Mouse (Mus musculus) testis, adult 2 months (tissue): Measurements from ENCODE around the gene Mcm3. TPM values are rescaled to one million over a fixed set of nuclear protein-coding genes. Genes with fewer than 3 reads are reported as not detected.
A peak's percentile ranks its signal among the peaks of the same experiment; 100 is the strongest.

Experiments used
- H3K27ac ChIP-seq: fragments of 200-500 bp; 2 replicates; pipeline ENCODE4 v1.5.1; 2012; ENCODE audit warnings: low read depth, low read length; ENCODE audit not compliant: control insufficient read depth, insufficient read depth
- H3K27me3 ChIP-seq: fragments of 200-500 bp; 2 replicates; pipeline ENCODE4 v1.6.1; 2012; ENCODE audit warnings: mild to moderate bottlenecking, low read length, moderate library complexity; ENCODE audit not compliant: control insufficient read depth, insufficient read depth
- H3K36me3 ChIP-seq: fragments of 200-500 bp; 2 replicates; pipeline ENCODE4 v1.6.1; 2012; ENCODE audit warnings: mild to moderate bottlenecking, low read length; ENCODE audit not compliant: control insufficient read depth, insufficient read depth
- H3K4me1 ChIP-seq: fragments of 200-500 bp; 2 replicates; pipeline ENCODE4 v1.6.1; 2012; ENCODE audit warnings: low read length; ENCODE audit not compliant: control insufficient read depth, insufficient read depth
- H3K4me3 ChIP-seq: fragments of 200-500 bp; 2 replicates; pipeline ENCODE4 v1.5.1; 2012; ENCODE audit warnings: low read depth, mild to moderate bottlenecking, low read length, moderate library complexity, mixed read lengths; ENCODE audit not compliant: control insufficient read depth
- CTCF ChIP-seq: fragments of 200-500 bp; IDR thresholded peaks from 2 replicates; pipeline ENCODE4 v1.5.1; 2012; ENCODE audit warnings: low read depth, mild to moderate bottlenecking, inconsistent platforms, low read length, moderate library complexity; ENCODE audit not compliant: control insufficient read depth, insufficient read depth, insufficient replicate concordance
- POLR2A ChIP-seq: fragments of 200-500 bp; IDR thresholded peaks from 2 replicates; pipeline ENCODE4 v1.6.1; 2012; ENCODE audit warnings: low read depth, mild to moderate bottlenecking, inconsistent platforms, low read length, moderate library complexity; ENCODE audit not compliant: control insufficient read depth
- polyA plus RNA-seq: library from polyadenylated mRNA; depleted of rRNA; stranded (reverse); fragments of >200 nt; gene quantifications from 2 replicates; pipeline ENCODE4 v1.2.3, GENCODE M21; 2012; rRNA removed

Mcm3 gene
- 8.4 and 11.1 TPM in 2 replicates for polyA plus RNA-seq

DNA sequence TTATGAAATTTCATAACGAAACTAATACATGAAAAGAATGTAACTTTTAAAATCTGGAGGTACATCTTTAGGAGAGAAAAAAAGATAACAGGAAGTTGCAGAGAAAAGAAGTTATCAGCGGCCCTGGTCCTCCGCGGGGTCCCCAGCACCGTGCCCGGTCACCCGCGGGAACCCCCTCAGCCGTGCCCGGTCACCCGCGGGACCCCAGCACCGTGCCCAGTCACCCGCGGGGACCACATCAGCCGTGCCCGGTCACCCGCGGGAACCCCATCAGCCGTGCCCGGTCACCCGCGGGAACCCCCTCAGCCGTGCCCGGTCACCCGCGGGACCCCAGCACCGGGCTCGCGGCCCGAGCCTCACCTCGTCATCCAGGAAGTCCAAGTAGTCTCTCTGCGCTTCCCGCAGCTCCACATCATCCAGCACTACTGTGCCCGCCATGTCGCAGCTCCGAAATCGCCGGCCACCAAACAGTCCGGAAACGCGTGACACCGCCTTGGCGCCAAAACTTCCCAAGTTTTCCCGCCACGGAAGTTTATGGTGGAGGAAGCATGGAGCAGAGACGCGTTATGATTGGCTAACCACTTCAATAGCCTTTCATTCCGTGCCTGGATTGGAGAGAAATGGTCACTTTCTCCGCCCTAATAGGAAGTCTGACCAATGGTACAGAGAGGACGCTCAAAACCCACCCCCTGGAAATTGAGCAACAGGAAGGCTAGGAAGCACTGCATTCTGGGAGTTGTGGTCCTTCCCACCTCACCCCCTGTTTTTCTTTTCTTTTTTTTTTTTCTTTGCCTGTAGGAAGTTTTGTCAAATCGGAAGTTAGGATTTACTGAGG, at the start of gene Mcm3:
Gene Mcm3 (minus strand): TSS at position 542 of the 835 bp plus-strand sequence.
- H3K4me1 ChIP-seq, result no peaks in the 10 kb centered on the region
- H3K27me3 ChIP-seq, result no peaks in the 10 kb centered on the region
- TF ChIP-seq POLR2A, result 0 out of 2 replicates have a peak, but pooled peaks have one; percentile 21
- no peak for TF ChIP-seq CTCF
- peak within 1 kb of the TSS; percentile 99 for H3K4me3 ChIP-seq
- H3K36me3 ChIP-seq, result no peaks in the 10 kb centered on the region
- H3K27ac ChIP-seq, result peak within 1 kb of the TSS; percentile 34; the same call in 1 of the 2 replicates

DNA sequence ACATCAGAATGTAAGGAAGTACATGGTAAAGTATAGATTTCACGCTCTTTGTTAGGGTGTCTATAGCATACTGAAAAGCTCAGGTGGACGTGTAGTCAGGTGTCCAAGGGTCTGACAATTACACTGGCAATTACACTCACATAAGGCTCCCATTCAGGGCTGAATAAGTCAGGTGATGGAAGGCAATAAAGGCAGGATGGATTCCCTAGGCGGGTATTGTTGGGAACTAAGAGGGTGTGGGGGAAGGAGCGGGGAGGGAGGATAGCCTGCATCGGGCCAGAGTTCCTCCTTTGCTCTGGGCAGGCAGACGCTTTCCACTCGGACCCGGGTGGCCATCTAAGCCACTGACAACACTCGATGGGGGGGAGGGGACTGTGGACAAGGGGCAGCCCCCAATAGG, 47.9 kb upstream of the Mcm3 start:
- TF ChIP-seq CTCF (no peak), POLR2A (no peak)
- Histone ChIP-seq H3K27ac (no peak overlapping the region), H3K4me1 (peaks cover 14% of the 10 kb centered on the region), H3K4me3 (peak overlapping the region; percentile 78), H3K27me3 (no peaks in the 10 kb centered on the region), H3K36me3 (no peaks in the 10 kb centered on the region)

DNA sequence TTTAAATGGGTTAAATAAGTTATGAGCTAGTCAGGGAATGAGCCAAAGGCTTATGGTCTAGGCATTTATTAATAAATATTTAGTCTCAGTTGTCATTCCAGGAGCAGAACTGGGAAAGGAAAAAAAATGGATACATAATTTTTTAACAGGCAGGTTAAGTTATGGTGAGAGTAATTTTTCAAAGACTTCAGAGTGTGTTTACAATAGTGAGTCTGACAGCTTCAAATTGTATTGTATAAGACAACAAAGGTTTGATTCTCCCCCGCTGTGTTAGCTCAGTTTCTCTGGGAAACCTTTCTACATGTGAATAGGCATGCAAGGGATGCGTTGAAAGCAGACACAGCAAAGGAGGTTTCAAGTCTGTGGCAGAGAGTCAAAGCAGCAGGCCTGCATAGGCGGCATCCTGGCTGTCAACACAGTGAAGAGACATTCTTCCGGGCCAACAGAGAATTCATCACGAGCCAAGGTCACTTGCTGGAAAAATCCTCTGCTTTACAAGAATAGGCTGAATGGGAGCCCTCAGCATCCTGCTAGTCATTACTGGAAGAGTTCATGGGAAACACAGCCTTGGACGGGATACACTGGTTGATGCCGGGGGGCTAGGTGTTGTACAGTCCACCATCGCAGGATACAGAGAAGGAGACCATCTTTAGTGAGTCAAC, 47.3 kb upstream of the Mcm3 start:
- peak overlapping the region; percentile 59 for H3K4me3 ChIP-seq
- no peak for TF ChIP-seq CTCF
- no peak for TF ChIP-seq POLR2A
- H3K27me3 ChIP-seq, result no peaks in the 10 kb centered on the region
- H3K27ac ChIP-seq, result no peak overlapping the region
- peaks cover 14% of the 10 kb centered on the region for H3K4me1 ChIP-seq
- no peaks in the 10 kb centered on the region for H3K36me3 ChIP-seq

DNA sequence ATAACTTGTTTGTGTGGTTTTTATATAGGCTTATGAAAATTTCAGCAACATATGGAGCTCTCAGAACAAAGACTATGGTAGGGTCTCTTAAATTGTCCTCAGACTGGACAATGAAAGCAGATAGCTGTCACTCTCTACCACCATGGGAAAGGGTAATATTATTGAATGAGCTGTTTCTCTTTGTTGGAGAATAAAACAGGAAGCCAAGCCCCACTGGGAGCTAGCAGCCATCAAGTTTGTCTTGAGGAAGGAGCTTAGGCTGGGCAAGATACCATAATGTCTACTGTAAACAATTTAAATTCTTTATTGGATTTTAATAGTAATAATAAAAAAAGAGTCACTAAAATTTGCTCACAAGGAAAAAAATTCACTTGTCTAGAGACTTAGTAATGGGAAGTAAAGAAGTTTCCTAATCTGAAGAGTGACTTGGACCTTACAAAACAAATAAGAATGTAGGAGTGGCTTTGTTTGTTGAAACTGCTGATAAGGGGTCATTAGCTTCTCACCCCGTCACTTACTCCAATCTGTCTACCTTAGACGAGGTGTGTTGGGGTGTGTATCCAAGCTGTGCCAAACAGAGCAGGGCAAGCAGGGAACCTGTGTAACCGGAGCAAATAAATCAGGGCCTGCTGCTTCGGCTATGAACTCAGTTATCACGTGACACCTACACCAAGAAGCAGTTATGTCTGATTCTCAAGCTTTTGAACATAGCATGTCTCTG, 43.5 kb upstream of the Mcm3 start:
- H3K36me3 ChIP-seq, result no peaks in the 10 kb centered on the region
- TF ChIP-seq POLR2A (no peak), CTCF (no peak)
- H3K27ac ChIP-seq, result no peak overlapping the region

DNA sequence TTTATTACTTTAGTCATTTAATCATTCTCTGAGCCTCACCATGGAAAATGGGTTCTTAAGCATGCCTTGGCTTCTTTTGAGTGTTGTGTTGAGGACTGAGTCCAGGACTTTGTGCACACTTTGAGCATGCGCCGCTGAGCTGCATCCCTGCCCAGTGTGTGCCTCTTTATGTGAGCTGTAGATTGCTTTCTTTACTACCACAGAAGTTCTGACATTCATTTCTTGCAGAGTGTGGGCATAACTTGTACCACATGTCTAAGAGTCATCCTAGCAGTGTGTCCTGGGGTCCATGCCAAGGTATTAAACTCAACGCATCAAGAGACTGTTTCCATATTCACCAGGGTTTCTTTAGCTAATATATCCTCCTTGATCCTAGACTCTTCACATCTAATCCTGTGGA, 41.8 kb upstream of the Mcm3 start:
- TF ChIP-seq CTCF (no peak), POLR2A (no peak)
- no peaks in the 10 kb centered on the region for H3K4me1 ChIP-seq
- no peaks in the 10 kb centered on the region for H3K27me3 ChIP-seq
- H3K36me3 ChIP-seq, result no peaks in the 10 kb centered on the region
- H3K27ac ChIP-seq, result no peak overlapping the region
- no peak overlapping the region for H3K4me3 ChIP-seq

More for the DNA sequence above, 43.5 kb upstream of the Mcm3 start:
- H3K4me3 ChIP-seq, result no peak overlapping the region
- H3K4me1 ChIP-seq, result peaks cover 10% of the 10 kb centered on the region
- H3K27me3 ChIP-seq, result no peaks in the 10 kb centered on the region

DNA sequence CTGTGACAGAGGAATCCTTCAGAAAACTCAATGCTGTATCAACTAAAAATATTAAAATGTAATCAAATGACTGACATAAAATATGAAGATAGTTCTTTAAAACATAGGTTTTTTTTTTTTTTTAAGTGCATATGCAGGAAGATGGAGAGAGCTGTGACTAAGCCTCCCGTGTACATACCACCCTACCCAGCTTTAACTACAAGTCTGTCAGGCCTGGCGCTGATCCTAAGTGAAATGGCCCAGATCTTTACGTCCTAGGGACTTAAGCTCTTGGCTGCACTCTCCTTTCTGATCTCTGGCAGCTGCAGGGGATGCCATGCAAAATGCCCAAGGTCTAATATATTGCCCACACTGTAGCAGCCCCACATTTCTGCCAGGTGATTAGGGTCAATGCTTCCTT, 40.7 kb upstream of the Mcm3 start:
- Histone ChIP-seq H3K36me3 (no peaks in the 10 kb centered on the region), H3K27ac (no peak overlapping the region), H3K27me3 (no peaks in the 10 kb centered on the region), H3K4me1 (no peaks in the 10 kb centered on the region), H3K4me3 (no peak overlapping the region)
- TF ChIP-seq POLR2A (no peak), CTCF (no peak)
